Mouse (Mus musculus) liver, embryonic 14.5 days (tissue): ENCODE measurements at regions not wholly inside any gene's neighbourhood (a gene's known extent, or its start where the extent isn't known, plus 50 kb on each side); places are given as distances from the start of the nearest gene placed in this dataset.

Experiments
- ATAC-seq: fragments of 200-750 bp; cut with Nextera tagmentation; 2 replicates; pipeline ENCODE4 v1.8.0; 2017; ENCODE audit warnings: moderate number of reproducible peaks, mild to moderate bottlenecking, moderate library complexity; ENCODE audit not compliant: insufficient read depth
- DNase-seq, 3 experiments: peaks; one replicate each; pipeline ENCODE4 v3.0.0-alpha.2; 2012 to 2013; ENCODE audit warnings: low read depth in 3 of 3, low spot score in 3 of 3
- H3K27ac ChIP-seq: fragments of 300-500 bp; sonication (generic); 2 replicates; pipeline ENCODE4 v1.5.1; 2014; ENCODE audit warnings: moderate library complexity, mild to moderate bottlenecking, control low read depth, inconsistent platforms
- H3K27me3 ChIP-seq: fragments of 300-500 bp; sonication (generic); 2 replicates; pipeline ENCODE4 v1.6.1; 2014; ENCODE audit warnings: mild to moderate bottlenecking, low read length, moderate library complexity; ENCODE audit not compliant: control insufficient read depth, insufficient read depth
- H3K36me3 ChIP-seq: fragments of 300-500 bp; sonication (generic); replicated peaks from 2 replicates; pipeline ENCODE4 v1.6.1; 2014; ENCODE audit warnings: low read depth; ENCODE audit not compliant: control insufficient read depth, insufficient read depth
- H3K4me1 ChIP-seq, 2 experiments: fragments of 200-500 bp in 1 of 2; fragments of 300-500 bp in 1 of 2; sonication (generic) in 1 of 2; replicated peaks; 2 replicates each; pipeline ENCODE4 v1.6.1; 2012 to 2014; ENCODE audit warnings: antibody characterized with exemption in 1 of 2, inconsistent platforms in 1 of 2, low read length in 1 of 2; ENCODE audit not compliant: control insufficient read depth in 2 of 2, insufficient read depth in 2 of 2
- H3K4me2 ChIP-seq: fragments of 300-500 bp; sonication (generic); 2 replicates; pipeline ENCODE4 v1.6.1; 2014; ENCODE audit warnings: low read depth, mild to moderate bottlenecking, control low read depth, moderate library complexity
- H3K4me3 ChIP-seq, 2 experiments: fragments of 200-500 bp in 1 of 2; fragments of 300-500 bp in 1 of 2; sonication (generic) in 1 of 2; 2 replicates each; pipeline ENCODE4 v1.5.1; 2012 to 2014; ENCODE audit warnings: low read depth in 2 of 2, low read length in 2 of 2, mild to moderate bottlenecking in 2 of 2, control low read depth in 1 of 2, inconsistent platforms in 1 of 2, moderate library complexity in 1 of 2; ENCODE audit not compliant: insufficient read depth in 1 of 2
- H3K9ac ChIP-seq: fragments of 300-500 bp; sonication (generic); replicated peaks from 2 replicates; pipeline ENCODE4 v1.6.1; 2014; ENCODE audit warnings: mild to moderate bottlenecking, control low read depth, moderate library complexity
- H3K9me3 ChIP-seq: fragments of 300-500 bp; sonication (generic); 2 replicates; pipeline ENCODE4 v1.6.1; 2016; ENCODE audit warnings: low read length, mixed read lengths; ENCODE audit not compliant: control insufficient read depth
- CTCF ChIP-seq: IDR thresholded peaks from 2 replicates; pipeline ENCODE4 v1.5.1; 2016; ENCODE audit warnings: antibody characterized with exemption, low read depth, control low read depth
- EP300 ChIP-seq: IDR thresholded peaks from 2 replicates; pipeline ENCODE4 v1.6.1; 2016; ENCODE audit warnings: antibody characterized with exemption, low read depth
- WGBS: fragments of 180-500 bp; shearing (Covaris S2); extraction: QIAGEN DNeasy Blood & Tissue Kit; methylation state at CpG from one replicate; pipeline ENCODE4 v1.1.7; 2014; ENCODE audit not compliant: insufficient replicate concordance; 5-methylcytosine and 5-hydroxymethylcytosine counted together

DNA sequence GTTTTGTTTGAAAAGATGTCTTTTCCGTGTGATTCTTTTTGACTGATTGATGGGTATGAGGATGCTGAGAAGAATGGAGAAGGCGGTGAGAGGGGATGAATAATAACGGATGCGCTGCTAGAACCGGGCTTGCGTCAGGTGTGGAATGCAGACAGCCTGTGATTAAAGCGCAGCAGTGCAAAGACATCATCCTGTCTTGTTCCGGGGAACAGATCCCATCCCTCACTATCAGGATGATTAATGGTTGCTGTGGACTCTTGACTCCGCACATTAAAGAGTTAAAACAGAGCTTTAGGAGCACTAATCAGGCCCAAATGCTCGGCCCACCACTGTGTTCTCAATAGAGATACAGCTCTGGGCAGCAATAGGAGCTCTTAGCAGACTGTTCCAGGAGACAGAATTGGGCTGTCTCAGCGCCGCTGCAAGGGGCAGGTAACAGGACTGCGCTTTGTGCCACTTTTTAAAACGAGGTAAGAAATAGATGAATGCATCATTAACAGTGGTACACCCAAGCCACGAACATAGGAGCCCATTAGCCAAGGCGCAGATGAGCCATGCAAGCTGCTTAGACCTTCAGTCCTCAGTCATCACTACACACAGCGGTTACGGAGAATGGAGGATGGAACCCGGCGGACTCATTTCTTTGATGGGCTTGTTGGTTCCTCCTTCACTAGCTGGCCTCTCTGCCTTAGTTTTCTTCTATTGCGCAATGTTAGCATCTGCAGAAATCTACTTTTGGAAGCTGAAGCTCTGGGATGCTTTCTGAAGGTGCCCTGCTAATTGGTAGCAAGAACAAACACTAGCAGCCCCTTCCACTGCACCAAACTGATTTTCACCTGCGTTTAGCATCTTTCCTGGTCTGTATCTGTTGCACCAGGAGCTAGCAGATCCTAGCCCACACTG, 121.6 kb downstream of the Nhlrc3 start:
- no peak for DNase-seq
- H3K4me2 ChIP-seq = no peak overlapping the region

GRCm38 (mm10) chr3:53338571-53338970, 124.6 kb downstream of the Nhlrc3 start:
- H3K4me2 ChIP-seq = no peak overlapping the region
- no peak overlapping the region for H3K9ac ChIP-seq
- DNase-seq (no peak), ATAC-seq (no peak)
- H3K4me1 ChIP-seq = no peaks in the 10 kb centered on the region
- WGBS = 77% methylated on average over 7 of the region's 7 CpGs
- H3K27me3 ChIP-seq = no peaks in the 10 kb centered on the region
- H3K9me3 ChIP-seq = no peaks in the 10 kb centered on the region
- no peaks in the 10 kb centered on the region for H3K36me3 ChIP-seq
- H3K27ac ChIP-seq = no peak overlapping the region
- no peak overlapping the region for H3K4me3 ChIP-seq
- TF ChIP-seq CTCF (no peak), EP300 (no peak)

More for the DNA sequence above, 121.6 kb downstream of the Nhlrc3 start:
- H3K4me1 ChIP-seq = no peaks in the 10 kb centered on the region
- H3K36me3 ChIP-seq = no peaks in the 10 kb centered on the region
- TF ChIP-seq EP300 = no peak
- TF ChIP-seq CTCF = no peak
- no peaks in the 10 kb centered on the region for H3K27me3 ChIP-seq
- no peak overlapping the region for H3K9ac ChIP-seq
- H3K27ac ChIP-seq = no peak overlapping the region
- WGBS = 70% methylated on average over 22 of the region's 22 CpGs
- H3K9me3 ChIP-seq = no peaks in the 10 kb centered on the region
- ATAC-seq = no peak
- H3K4me3 ChIP-seq = no peak overlapping the region

DNA sequence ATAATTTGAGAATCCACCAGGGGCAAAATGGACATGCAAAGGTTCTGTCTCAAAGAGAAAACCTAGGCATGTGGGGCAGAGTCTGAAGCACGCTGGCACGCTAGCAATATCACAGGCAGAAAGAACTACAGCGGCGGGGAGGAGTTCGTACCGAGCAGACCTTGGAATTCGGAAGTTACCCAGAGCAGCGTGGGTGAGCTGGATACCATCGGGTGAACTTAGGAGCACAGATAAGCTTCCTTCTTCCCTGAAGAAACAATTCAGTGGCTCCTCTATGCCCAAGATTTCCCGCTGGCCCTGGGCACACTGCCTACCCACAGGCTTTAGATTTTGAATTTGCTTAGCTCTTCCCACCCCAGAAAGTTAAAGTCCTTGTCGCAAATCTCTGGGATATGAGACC, 129.1 kb downstream of the Nhlrc3 start:
- H3K4me3 ChIP-seq = no peak overlapping the region
- no peak overlapping the region for H3K9ac ChIP-seq
- H3K4me2 ChIP-seq = no peak overlapping the region
- H3K36me3 ChIP-seq = no peaks in the 10 kb centered on the region
- H3K4me1 ChIP-seq = no peaks in the 10 kb centered on the region
- WGBS = 47% methylated on average over 11 of the region's 11 CpGs
- H3K27ac ChIP-seq = no peak overlapping the region
- DNase-seq (no peak), ATAC-seq (no peak)
- no peaks in the 10 kb centered on the region for H3K9me3 ChIP-seq
- TF ChIP-seq EP300 (no peak), CTCF (no peak)
- H3K27me3 ChIP-seq = no peaks in the 10 kb centered on the region

DNA sequence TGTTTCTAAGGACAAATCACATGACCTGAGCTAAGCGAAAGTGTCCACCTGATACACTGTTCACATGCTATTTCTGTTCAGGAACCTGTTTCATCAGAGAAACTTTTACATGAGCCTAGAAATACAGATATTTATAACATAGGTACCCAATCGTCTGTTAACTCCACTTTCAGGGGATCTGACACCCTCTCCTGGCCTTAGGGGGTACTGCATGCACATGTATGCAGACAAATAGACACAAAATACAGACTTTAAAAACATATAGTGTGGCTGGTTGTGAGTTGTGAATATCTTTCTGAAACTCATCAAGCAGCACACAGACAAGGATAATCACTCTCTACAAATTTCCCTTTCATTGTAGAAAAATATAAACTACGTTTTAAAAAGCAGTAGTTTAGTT, 133.6 kb downstream of the Nhlrc3 start:
- no peaks in the 10 kb centered on the region for H3K36me3 ChIP-seq
- no peak overlapping the region for H3K27ac ChIP-seq
- no peak overlapping the region for H3K9ac ChIP-seq
- DNase-seq (no peak), ATAC-seq (no peak)
- WGBS = 35% methylated on average over 3 of the region's 3 CpGs
- no peak overlapping the region for H3K4me2 ChIP-seq
- TF ChIP-seq CTCF = peak; percentile 34; the same call in 1 of the 2 replicates
- TF ChIP-seq EP300 = no peak
- H3K4me3 ChIP-seq = no peak overlapping the region
- no peaks in the 10 kb centered on the region for H3K27me3 ChIP-seq
- H3K4me1 ChIP-seq = no peaks in the 10 kb centered on the region
- no peaks in the 10 kb centered on the region for H3K9me3 ChIP-seq

- H3K36me3 ChIP-seq = no peaks in the 10 kb centered on the region
- TF ChIP-seq EP300 (no peak), CTCF (no peak)
- H3K4me3 ChIP-seq = no peak overlapping the region
- no peak for DNase-seq
- H3K4me2 ChIP-seq = no peak overlapping the region
- ATAC-seq = no peak
- no peak overlapping the region for H3K9ac ChIP-seq
- H3K9me3 ChIP-seq = no peaks in the 10 kb centered on the region
- H3K27ac ChIP-seq = no peak overlapping the region
- WGBS = 59% methylated on average over 5 of the region's 5 CpGs
- H3K4me1 ChIP-seq = no peaks in the 10 kb centered on the region
- no peaks in the 10 kb centered on the region for H3K27me3 ChIP-seq
Observed at GRCm38 (mm10) chr3:53327424-53327823, 135.7 kb downstream of the Nhlrc3 start.
